Mouse (Mus musculus): ENCODE data around the gene Lmo4. TPM values are rescaled to one million over a fixed set of nuclear protein-coding genes. Genes with fewer than 3 reads are reported as not detected.

Lmo4 gene
- polyA plus RNA-seq (2012; ENCODE audit: low replicate concordance) = 48.4 and 105 TPM in 2 replicates

GRCm38 (mm10) chr3:144204413-144205311, at the start of gene Lmo4:
Gene Lmo4, minus strand, starts transcription at chr3:144205220.

Data from hematopoietic multipotent progenitor cell, adult 10-12 weeks (in vitro differentiated cells).